Mouse (Mus musculus) embryonic facial prominence, embryonic 11.5 days (tissue): ENCODE data around the gene Olfr829. TPM values are rescaled to one million over a fixed set of nuclear protein-coding genes. Genes with fewer than 3 reads are reported as not detected.
"Not testable (repeated sequence)": the region's sequence is repeated elsewhere in the genome, so short reads cannot be mapped to it uniquely, and the experiment has no call there.

Experiments
- ATAC-seq: fragments of 200-750 bp; cut with Nextera tagmentation; replicated peaks from 2 replicates; pipeline ENCODE4 v1.8.0; 2017; ENCODE audit warnings: low read depth; ENCODE audit not compliant: insufficient number of reproducible peaks, low FRiP score, low TSS enrichment
- DNase-seq: peaks from one replicate; pipeline ENCODE4 v3.0.0-alpha.2; 2015; ENCODE audit warnings: low spot score
- H3K27ac ChIP-seq: fragments of 300-500 bp; sonication (generic); replicated peaks from 2 replicates; pipeline ENCODE4 v1.5.1; 2014; ENCODE audit warnings: mild to moderate bottlenecking, low read depth, low read length, control low read depth
- H3K27me3 ChIP-seq: fragments of 300-500 bp; sonication (generic); 2 replicates; pipeline ENCODE4 v1.6.1; 2014; ENCODE audit warnings: mild to moderate bottlenecking, low read length, moderate library complexity, mixed read lengths; ENCODE audit not compliant: control insufficient read depth, insufficient read depth
- H3K36me3 ChIP-seq: fragments of 300-500 bp; sonication (generic); replicated peaks from 2 replicates; pipeline ENCODE4 v1.6.1; 2014; ENCODE audit warnings: low read depth, mild to moderate bottlenecking, low read length, moderate library complexity, mixed read lengths; ENCODE audit not compliant: control insufficient read depth, insufficient read depth
- H3K4me1 ChIP-seq: fragments of 300-500 bp; sonication (generic); 2 replicates; pipeline ENCODE4 v1.6.1; 2014; ENCODE audit warnings: low read length, mixed read lengths; ENCODE audit not compliant: control insufficient read depth, insufficient read depth
- H3K4me2 ChIP-seq: fragments of 300-500 bp; sonication (generic); 2 replicates; pipeline ENCODE4 v1.6.1; 2014; ENCODE audit warnings: low read depth, mild to moderate bottlenecking, control low read depth, low read length, moderate library complexity
- H3K4me3 ChIP-seq: fragments of 300-500 bp; sonication (generic); 2 replicates; pipeline ENCODE4 v1.5.1; 2014; ENCODE audit warnings: low read depth, low read length, control low read depth
- H3K9ac ChIP-seq: fragments of 300-500 bp; sonication (generic); replicated peaks from 2 replicates; pipeline ENCODE4 v1.6.1; 2014; ENCODE audit warnings: mild to moderate bottlenecking, control low read depth, low read length
- H3K9me3 ChIP-seq: fragments of 300-500 bp; sonication (generic); replicated peaks from 2 replicates; pipeline ENCODE4 v1.6.1; 2016; ENCODE audit warnings: mild to moderate bottlenecking, low read length, inconsistent platforms, mixed read lengths; ENCODE audit not compliant: control insufficient read depth
- WGBS: fragments of 180-500 bp; shearing (Covaris S2); extraction: QIAGEN DNeasy Blood & Tissue Kit; methylation state at CpG from one replicate; pipeline ENCODE4 v1.1.7; 2014; 5-methylcytosine and 5-hydroxymethylcytosine counted together
- polyA plus RNA-seq: library from polyadenylated mRNA; unstranded; fragments of >200 nt; fragmentation: Nextera tagmentation; extraction: Ambion mirVana; gene quantifications from 2 replicates; pipeline ENCODE4 v1.2.1, GENCODE M21; 2014

Gene Olfr829
- not detected in 2 replicates for polyA plus RNA-seq

- 74% methylated on average over 1 of the region's 1 CpGs for WGBS
- H3K27ac ChIP-seq, result no peak within 1 kb of the TSS
- H3K4me1 ChIP-seq, result no peaks in the 10 kb centered on the region
- H3K9ac ChIP-seq, result no peak within 1 kb of the TSS
- no peaks in the 10 kb centered on the region for H3K27me3 ChIP-seq
- DNase-seq (no peak), ATAC-seq (no peak)
- no peak within 1 kb of the TSS for H3K4me3 ChIP-seq
- H3K9me3 ChIP-seq, result no peaks in the 10 kb centered on the region
- H3K4me2 ChIP-seq, result no peak within 1 kb of the TSS
- no peaks in the 10 kb centered on the region for H3K36me3 ChIP-seq
Measured at GRCm38 (mm10) chr9:18854633-18855032, at the start of gene Olfr829. Gene Olfr829 (plus strand): TSS chr9:18854933.

DNA sequence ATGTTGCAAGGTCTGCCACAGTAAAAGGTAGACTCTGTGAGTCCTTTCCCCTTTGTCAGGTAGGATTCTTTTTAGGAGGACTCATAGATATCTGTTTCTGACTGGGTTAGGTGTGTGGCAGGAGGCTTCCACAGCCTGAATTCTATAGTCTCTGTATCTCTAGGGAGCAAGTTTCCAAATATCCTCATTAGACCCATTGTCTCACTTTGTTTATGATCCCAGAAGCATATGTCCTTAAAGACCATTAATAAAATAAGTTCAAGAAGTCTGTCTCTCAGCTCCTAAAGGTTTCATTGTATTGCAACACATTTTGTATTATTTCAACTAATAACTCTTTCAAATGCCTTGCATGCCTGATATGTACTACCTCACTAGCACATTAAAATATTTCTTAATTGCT lies 35.3 kb upstream of the Olfr829 start, which contains the start of gene Olfr828:
Olfr828 (minus strand) TSS at position 101 of the 400 bp plus-strand sequence.
- H3K9ac ChIP-seq, result no peak within 1 kb of the TSS
- no peaks in the 10 kb centered on the region for H3K9me3 ChIP-seq
- no peak for ATAC-seq
- H3K4me3 ChIP-seq, result no peak within 1 kb of the TSS
- H3K27me3 ChIP-seq, result no peaks in the 10 kb centered on the region
- H3K36me3 ChIP-seq, result no peaks in the 10 kb centered on the region
- no peaks in the 10 kb centered on the region for H3K4me1 ChIP-seq
- H3K27ac ChIP-seq, result no peak within 1 kb of the TSS
- no peak for DNase-seq
- no peak within 1 kb of the TSS for H3K4me2 ChIP-seq

DNA sequence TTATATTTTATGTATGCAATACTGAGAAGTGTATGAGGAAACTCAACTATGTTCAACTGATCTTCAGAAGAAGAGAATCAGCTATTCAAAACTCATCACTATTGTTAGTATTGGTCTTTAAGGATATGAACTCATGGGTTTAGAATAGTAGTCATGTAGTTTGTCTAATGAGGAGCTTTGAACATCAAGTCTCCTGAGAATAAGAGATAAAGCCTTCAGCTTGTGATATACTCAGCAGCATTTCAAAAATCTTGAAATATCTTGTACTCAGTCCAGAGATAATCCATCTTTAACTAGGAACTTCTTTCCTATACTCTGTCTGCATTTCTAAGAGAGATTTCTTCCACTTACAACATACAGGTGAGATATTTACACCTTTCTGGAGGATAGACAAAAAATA lies 19.7 kb downstream of the Olfr829 start, which contains the start of gene Olfr830:
Olfr830 (plus strand) TSS at position 301 of the 400 bp plus-strand sequence.
- no peak within 1 kb of the TSS for H3K4me3 ChIP-seq
- H3K4me1 ChIP-seq, result no peaks in the 10 kb centered on the region
- H3K9ac ChIP-seq, result no peak within 1 kb of the TSS
- no peaks in the 10 kb centered on the region for H3K36me3 ChIP-seq
- DNase-seq (no peak), ATAC-seq (no peak)
- no peak within 1 kb of the TSS for H3K4me2 ChIP-seq
- H3K27me3 ChIP-seq, result no peaks in the 10 kb centered on the region
- H3K9me3 ChIP-seq, result no peaks in the 10 kb centered on the region
- no peak within 1 kb of the TSS for H3K27ac ChIP-seq

DNA sequence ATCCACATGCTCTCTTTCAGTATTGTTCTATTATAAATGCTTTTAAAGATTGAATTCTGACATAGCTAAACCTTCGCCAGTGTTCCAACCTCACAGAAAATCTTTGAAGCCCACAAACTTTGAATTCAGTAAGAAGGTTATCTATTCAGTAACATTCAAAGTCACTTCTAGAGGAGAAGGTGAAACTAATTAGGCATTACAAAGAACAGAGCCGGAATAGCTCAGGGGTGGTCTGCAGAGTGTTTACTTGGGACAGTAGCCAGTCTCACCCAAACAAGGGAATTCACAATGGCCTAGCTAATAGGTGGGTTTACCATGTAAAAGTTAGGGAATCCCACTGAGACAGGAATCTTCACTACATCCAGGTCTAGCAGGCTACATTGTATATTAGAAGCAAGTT lies 53.0 kb downstream of the Olfr829 start:
- H3K27ac ChIP-seq, ATAC-seq, DNase-seq, H3K36me3 ChIP-seq, H3K4me1 ChIP-seq, H3K4me3 ChIP-seq, H3K9ac ChIP-seq, H3K4me2 ChIP-seq, H3K27me3 ChIP-seq, H3K9me3 ChIP-seq: not testable (repeated sequence)
- 76% methylated on average over 2 of the region's 2 CpGs for WGBS

Other genes with a start within 250 kb of the Olfr829 start
- gene Muc16, start 180.4 kb upstream of the Olfr829 start, polyA plus RNA-seq, result 0.01 TPM in 1 of 2 replicates, not detected in the other
- gene Olfr24, start 90.9 kb upstream of the Olfr829 start, polyA plus RNA-seq, result not detected in 2 replicates
- not detected in 2 replicates for gene Olfr828, start 35.4 kb upstream of the Olfr829 start, polyA plus RNA-seq
- not detected in 2 replicates for gene Olfr830, start 19.8 kb downstream of the Olfr829 start, polyA plus RNA-seq
- gene Olfr832, start 82.2 kb downstream of the Olfr829 start, polyA plus RNA-seq, result not detected in 2 replicates
- not detected in 2 replicates for gene Olfr834, start 133.1 kb downstream of the Olfr829 start, polyA plus RNA-seq
- gene Olfr835, start 177.8 kb downstream of the Olfr829 start, polyA plus RNA-seq, result not detected in 2 replicates